Mouse (Mus musculus): ENCODE measurements around the gene Btbd7.

Btbd7 gene

GRCm38 (mm10) chr12:102778151-102778550, 100.1 kb downstream of the Btbd7 start:
- DNase-seq, result no peak

GRCm38 (mm10) chr12:102776035-102776434, 102.2 kb downstream of the Btbd7 start:
- no peak for DNase-seq

- DNase-seq, result no peak
Observed at GRCm38 (mm10) chr12:102772676-102773075, 105.6 kb downstream of the Btbd7 start.

- DNase-seq, result no peak
Observed at GRCm38 (mm10) chr12:102771601-102772000, 106.7 kb downstream of the Btbd7 start.

DNA sequence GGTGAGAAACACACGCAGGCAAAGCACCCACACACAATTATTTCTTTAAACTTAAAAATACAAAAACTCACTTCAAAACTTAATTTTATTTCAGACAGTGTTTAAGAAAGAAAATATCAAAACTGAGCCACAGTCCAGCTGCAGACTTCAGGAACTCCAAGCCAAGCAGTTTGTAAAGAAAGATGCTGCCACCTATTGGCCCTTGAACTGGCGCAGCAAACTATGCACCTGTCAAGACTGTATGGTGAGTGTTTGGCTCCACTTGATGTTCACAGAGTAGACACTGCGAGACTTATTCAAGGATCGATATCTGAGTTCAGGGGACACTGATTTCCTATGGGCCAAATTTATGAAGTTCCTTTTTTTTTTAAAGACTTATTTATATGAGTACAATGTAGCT, 109.3 kb downstream of the Btbd7 start:
- no peak for DNase-seq

DNA sequence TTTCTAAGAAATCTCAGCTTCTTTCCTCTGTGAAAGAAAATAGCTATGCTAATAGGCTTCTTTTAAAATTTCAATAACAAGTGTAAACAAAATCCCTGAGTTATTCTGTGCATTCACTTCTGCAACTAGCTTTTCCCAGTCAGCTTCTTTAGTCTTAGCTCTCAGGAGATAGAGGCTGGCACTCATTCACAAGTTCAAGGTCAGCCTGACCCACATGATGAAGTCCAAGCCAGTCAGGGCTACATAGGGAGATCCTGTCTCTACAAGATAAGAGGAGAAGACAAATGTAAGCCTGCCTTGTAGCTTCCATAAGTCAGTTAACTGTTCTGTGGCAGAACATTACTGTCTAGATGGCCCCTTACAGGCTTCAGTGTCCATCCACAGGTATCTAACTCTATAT, 114.6 kb downstream of the Btbd7 start:
- DNase-seq, result no peak

GRCm38 (mm10) chr12:102761668-102762067, 116.6 kb downstream of the Btbd7 start:
- no peak for DNase-seq

DNA sequence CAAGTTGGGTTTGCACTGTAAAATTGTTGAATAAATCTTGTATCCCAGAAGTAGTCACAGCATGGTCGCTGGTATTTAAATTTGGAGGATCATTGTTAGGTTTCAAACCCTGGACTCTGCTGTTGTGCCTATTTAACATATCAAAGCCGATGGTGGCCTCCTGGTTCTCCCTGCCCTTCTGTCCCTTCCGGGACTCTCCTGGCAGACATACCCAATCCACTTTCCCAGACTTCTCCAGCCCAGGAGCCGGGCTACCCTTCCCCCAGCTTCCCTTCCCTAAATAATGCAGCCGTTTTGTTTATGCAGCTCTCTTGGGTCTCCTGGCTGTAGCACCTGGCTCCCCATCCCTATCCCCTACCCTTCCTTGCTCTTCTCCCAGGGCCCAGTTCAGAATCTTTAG, 119.3 kb downstream of the Btbd7 start:
- no peak for DNase-seq

DNA sequence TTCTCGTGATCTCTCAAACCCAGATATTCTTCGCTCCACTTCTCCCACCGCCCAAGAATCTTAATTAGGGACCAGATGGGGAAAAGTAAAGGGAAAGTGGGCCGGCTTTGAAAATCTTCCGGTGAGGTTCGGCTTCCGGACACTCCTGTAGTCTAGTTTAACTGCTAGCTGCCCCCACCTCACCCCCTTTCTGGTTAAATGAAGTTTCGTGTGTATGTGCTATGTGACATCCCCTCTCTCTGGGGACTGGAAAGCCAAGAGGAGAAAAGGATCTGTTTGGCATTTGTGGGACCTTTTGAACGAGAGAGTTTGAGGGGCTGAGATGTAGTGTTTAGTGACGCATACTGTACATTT, 119.9 kb downstream of the Btbd7 start, which contains the start of gene Gm20604:
TSS of gene Gm20604 (minus strand) at position 270 of the 354 bp plus-strand sequence.
- DNase-seq, result peak; percentile 15

GRCm38 (mm10) chr12:102757689-102758402, 120.4 kb downstream of the Btbd7 start, which contains the start of the genes Gm28051, Gon7 and Ubr7:
Gene Gm28051 (minus strand): TSS chr12:102757765.
Gene Gon7 (minus strand): TSS chr12:102757803.
Gene Ubr7 (plus strand): TSS chr12:102757967.
- DNase-seq, result peak; percentile 98

DNA sequence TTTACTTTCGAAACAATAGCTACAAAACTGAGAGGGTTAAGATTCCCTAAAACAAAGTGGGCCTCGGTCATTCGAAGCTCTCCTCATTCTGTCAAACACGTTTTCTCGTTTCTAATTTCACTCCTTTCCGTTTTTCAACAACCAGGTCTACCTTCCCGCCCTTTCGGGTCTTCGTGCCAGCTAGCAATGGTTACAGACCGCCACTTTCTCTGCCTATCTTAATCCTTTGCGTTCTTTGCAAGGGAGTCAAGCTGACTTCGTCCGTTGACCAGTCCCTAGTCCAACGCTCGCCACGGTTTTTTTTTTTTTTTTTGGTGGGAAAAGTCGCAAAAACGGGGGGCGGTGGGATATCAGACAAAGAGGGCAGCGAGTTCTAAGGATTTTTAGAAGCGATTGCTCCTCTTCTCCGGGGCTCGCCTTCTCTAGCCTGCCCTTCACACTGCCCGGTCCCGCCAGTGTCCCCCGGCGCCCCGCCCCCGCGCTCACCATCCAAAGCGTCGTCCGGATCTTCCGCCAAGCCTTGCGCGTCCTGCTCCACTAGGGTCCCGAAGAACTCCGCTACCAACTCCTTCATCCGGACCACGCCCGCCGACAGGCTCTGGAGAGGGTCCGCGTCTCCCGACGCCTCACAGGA, 121.1 kb downstream of the Btbd7 start:
- no peak for DNase-seq

DNA sequence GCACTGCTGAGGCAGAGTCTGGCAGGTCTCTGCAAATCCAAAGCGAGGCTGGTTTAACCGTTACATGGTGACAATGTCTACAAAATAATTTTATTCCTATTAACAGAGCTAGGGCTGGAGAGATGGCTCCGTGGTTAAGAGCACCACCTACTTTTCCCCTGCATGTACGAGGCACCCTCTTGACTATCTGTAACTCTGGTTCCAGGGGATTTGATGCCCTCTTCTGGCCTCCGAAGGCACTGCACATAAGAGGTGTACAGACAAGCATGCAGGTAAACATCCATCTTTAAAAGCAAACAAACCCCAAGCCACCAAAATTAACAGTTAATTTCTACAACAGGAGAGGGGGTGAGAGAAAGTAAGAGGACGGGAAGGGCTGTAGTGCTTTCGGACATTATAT, 122.0 kb downstream of the Btbd7 start:
- DNase-seq, result peak; percentile 48

GRCm38 (mm10) chr12:102748256-102748655, 130.0 kb downstream of the Btbd7 start:
- DNase-seq, result no peak

DNA sequence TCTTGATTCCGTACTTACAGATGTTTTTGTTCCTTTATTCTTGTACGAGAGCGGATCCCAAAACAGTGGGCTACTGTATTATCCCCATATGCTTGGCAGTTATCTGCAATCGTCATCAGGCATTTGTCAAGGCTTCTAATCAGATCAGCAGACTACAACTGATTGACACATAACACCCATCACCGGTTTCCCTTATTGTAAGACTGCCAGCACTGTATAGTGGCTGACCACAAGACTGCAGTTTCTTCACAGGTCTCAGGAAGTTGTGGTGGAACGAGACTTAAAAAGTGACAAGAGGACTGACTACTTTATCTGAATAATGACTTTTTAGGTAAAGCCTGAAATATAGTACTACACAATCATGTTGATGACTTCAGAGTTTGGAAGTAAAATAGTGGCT, 133.4 kb downstream of the Btbd7 start:
- DNase-seq, result no peak

GRCm38 (mm10) chr12:102743589-102744574, 134.4 kb downstream of the Btbd7 start, which contains the start of the genes Moap1 and Tmem251:
Gene Moap1 (minus strand): TSS chr12:102743661.
Gene Tmem251 (plus strand): TSS chr12:102743762.
- DNase-seq, result peak; percentile 93

GRCm38 (mm10) chr12:102743036-102743588, 135.2 kb downstream of the Btbd7 start:
- DNase-seq, result no peak

GRCm38 (mm10) chr12:102742056-102742455, 136.2 kb downstream of the Btbd7 start:
- DNase-seq, result no peak

DNA sequence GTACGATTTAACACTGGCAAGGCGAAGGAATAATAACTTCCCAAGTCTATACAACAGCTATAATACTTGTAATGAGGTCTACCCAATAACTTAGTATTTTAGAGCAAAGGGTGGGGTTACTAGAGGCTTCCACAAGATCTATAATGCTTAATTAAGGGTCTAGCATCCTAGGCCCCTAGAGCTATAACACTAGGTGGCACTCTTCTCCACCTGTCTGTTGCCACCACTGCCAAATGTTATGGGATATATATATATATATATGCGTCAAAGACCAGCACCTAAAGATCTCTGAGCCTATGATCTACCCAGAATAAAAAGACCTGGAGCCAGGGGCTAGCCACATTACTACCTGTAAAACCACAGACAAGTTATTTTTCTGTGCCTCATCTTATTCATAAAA, 138.0 kb downstream of the Btbd7 start:
- DNase-seq, result no peak

- no peak for DNase-seq
Observed at GRCm38 (mm10) chr12:102739096-102739495, 139.2 kb downstream of the Btbd7 start.

DNA sequence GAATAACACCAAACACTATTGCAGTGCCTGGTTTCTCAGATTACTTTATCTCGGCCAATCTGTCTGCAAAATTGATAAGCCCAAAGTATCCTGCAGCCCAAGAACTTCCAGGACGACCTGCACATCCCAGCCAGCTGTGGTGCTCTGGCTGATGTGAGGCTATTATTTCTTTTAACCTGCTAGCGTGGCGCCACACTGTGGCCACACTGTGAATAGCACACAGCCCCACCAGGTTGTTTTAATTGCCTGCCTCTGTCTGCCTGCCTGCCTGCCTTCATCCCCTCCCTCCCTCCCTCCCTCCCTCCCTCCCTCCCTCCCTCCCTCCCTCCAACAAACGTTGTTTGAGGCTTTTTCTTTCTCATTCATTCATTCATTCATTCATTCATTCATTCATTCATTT, 144.9 kb downstream of the Btbd7 start:
- DNase-seq, result peak; percentile 76

GRCm38 (mm10) chr12:102730798-102731619, 147.3 kb downstream of the Btbd7 start:
- DNase-seq, result no peak

Measured in lung, postnatal 10 days (tissue).